Mouse (Mus musculus) embryonic facial prominence, embryonic 14.5 days (tissue): ENCODE measurements at regions not wholly inside any gene's neighbourhood (a gene's known extent, or its start where the extent isn't known, plus 50 kb on each side); places are given as distances from the start of the nearest gene placed in this dataset.

ENCODE experiments used
- ATAC-seq: fragments of 200-750 bp; cut with Nextera tagmentation; 2 replicates; pipeline ENCODE4 v1.8.0; 2017; ENCODE audit warnings: low read depth, moderate number of reproducible peaks, moderate TSS enrichment
- DNase-seq: peaks from one replicate; pipeline ENCODE4 v3.0.0-alpha.2; 2015; ENCODE audit warnings: low spot score
- H3K27ac ChIP-seq: fragments of 300-500 bp; sonication (generic); replicated peaks from 2 replicates; pipeline ENCODE4 v1.5.1; 2014; ENCODE audit warnings: low read depth, mild to moderate bottlenecking, low read length, moderate library complexity
- H3K27me3 ChIP-seq: fragments of 300-500 bp; sonication (generic); replicated peaks from 2 replicates; pipeline ENCODE4 v1.6.1; 2014; ENCODE audit warnings: low read length; ENCODE audit not compliant: control insufficient read depth, insufficient read depth
- H3K36me3 ChIP-seq: fragments of 300-500 bp; sonication (generic); 2 replicates; pipeline ENCODE4 v1.6.1; 2014; ENCODE audit warnings: low read length, mixed read lengths; ENCODE audit not compliant: control insufficient read depth, insufficient read depth
- H3K4me1 ChIP-seq: fragments of 300-500 bp; sonication (generic); 2 replicates; pipeline ENCODE4 v1.6.1; 2014; ENCODE audit warnings: antibody characterized with exemption, low read length; ENCODE audit not compliant: control insufficient read depth, insufficient read depth
- H3K4me2 ChIP-seq: fragments of 300-500 bp; sonication (generic); 2 replicates; pipeline ENCODE4 v1.6.1; 2014; ENCODE audit warnings: low read depth, mild to moderate bottlenecking, low read length, moderate library complexity, mixed read lengths
- H3K4me3 ChIP-seq: fragments of 300-500 bp; sonication (generic); 2 replicates; pipeline ENCODE4 v1.5.1; 2014; ENCODE audit warnings: low read depth, mild to moderate bottlenecking, low read length
- H3K9ac ChIP-seq: fragments of 300-500 bp; sonication (generic); 2 replicates; pipeline ENCODE4 v1.6.1; 2014; ENCODE audit warnings: low read depth, mild to moderate bottlenecking, low read length, moderate library complexity, mixed read lengths
- H3K9me3 ChIP-seq: fragments of 300-500 bp; sonication (generic); 2 replicates; pipeline ENCODE4 v1.6.1; 2016; ENCODE audit warnings: low read length; ENCODE audit not compliant: control insufficient read depth
- WGBS: fragments of 180-500 bp; shearing (Covaris S2); extraction: QIAGEN DNeasy Blood & Tissue Kit; methylation state at CpG from one replicate; pipeline ENCODE4 v1.1.7; 2014; 5-methylcytosine and 5-hydroxymethylcytosine counted together

DNA sequence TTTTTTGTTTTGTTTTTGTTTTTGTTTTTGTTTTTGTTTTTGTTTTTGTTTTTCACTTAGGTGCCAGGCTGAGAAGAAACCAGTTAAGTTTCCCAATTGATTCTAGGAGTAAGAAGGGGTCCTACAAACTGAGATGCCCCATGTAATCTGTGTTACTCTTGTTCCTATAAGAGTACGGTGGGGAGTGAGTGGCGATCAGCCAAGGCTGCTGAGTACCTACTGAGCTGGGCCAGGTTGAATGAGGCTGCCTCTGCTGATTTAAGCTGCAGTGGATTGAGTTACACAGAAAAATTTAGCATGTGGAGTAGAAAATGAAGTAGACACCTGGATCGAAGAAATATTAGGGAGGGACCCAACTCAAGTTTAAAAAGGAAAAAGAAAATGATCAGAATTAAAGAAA, 494.7 kb downstream of the Ncam2 start:
- 71% methylated on average over 3 of the region's 3 CpGs for WGBS
- Histone ChIP-seq H3K9ac (no peak overlapping the region), H3K27ac (no peak overlapping the region), H3K27me3 (no peaks in the 10 kb centered on the region), H3K36me3 (no peaks in the 10 kb centered on the region), H3K4me1 (no peaks in the 10 kb centered on the region), H3K4me2 (no peak overlapping the region), H3K4me3 (no peak overlapping the region), H3K9me3 (no peaks in the 10 kb centered on the region)
- ATAC-seq (no peak), DNase-seq (peak; percentile 4)

- no peaks in the 10 kb centered on the region for H3K4me1 ChIP-seq
- ATAC-seq (no peak), DNase-seq (no peak)
- no peaks in the 10 kb centered on the region for H3K27me3 ChIP-seq
- no peak overlapping the region for H3K4me3 ChIP-seq
- no peaks in the 10 kb centered on the region for H3K9me3 ChIP-seq
- no peak overlapping the region for H3K4me2 ChIP-seq
- H3K27ac ChIP-seq: no peak overlapping the region
- H3K9ac ChIP-seq: no peak overlapping the region
- WGBS: 89% methylated on average over 1 of the region's 1 CpGs
- H3K36me3 ChIP-seq: no peaks in the 10 kb centered on the region
Observed at GRCm38 (mm10) chr16:81703419-81703818, 502.9 kb downstream of the Ncam2 start.
